ENCODE assay signal across 8 mouse cellular contexts in the genomic region with DNA sequence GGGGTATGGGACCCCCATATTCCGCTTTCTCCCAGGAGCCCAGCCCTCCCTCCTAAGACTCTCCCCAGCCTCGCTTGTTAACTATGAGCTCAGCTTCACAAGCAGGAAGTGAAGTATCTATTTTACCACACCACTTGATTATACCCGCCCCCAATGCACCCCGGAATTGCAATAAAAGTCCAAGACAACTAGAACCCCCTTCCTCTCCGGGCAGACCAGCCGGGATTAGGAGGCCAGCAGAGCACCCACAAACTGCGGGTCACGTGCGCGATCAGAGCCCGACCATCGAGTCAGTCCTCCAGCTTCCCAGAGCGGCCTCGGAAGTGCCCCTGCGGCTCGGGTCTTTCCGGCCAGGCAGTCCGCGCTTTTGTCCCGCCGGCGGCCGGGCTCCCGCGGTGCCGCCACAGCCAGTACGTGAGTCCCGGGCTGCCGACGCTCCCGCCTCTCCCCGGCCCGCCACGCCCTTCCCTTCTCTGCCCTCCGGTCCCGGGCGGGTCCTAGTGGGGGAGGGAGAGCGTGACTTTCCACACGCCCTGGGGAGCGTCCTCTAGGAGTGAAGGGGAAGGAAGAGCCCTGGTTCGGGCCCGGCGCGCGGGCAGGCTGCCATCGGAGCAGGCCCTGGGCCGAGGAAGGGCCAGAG. TPM values are rescaled to one million over a fixed set of nuclear protein-coding genes. Genes with fewer than 3 reads are reported as not detected.
DNase-seq lines count a peak whose midpoint lies in the region; TF ChIP-seq lines count a peak whose summit lies in the region.

A gene (plus strand): TSS at position 164 of the 640 bp plus-strand sequence.

- intact Hi-C loops in gastrocnemius, adult 2 months (cut with DNase I), result loop anchor here (2.0 to 10.0 kb wide), 2 partner anchors 42 to 388 kb away; a partner anchor contains a TSS

- H3K4me3 ChIP-seq in gastrocnemius, adult 2 months, result peak within 1 kb of the TSS; percentile 87
- H3K4me3 ChIP-seq in megakaryocyte, embryonic 14.5 days (replicated peaks), result peak within 1 kb of the TSS; percentile 93

- no peaks in the 10 kb centered on the region for H3K27me3 ChIP-seq in megakaryocyte, embryonic 14.5 days (replicated peaks)

- H3K9me3 ChIP-seq in megakaryocyte, embryonic 14.5 days, result no peaks in the 10 kb centered on the region

- H3K27ac ChIP-seq in gastrocnemius, adult 2 months, result peak within 1 kb of the TSS; percentile 98

- no peak for TF ChIP-seq CTCF in gastrocnemius, adult 2 months (IDR thresholded peaks at IDR 0.05)

- peaks cover 31% of the 10 kb centered on the region for H3K36me3 ChIP-seq in megakaryocyte, embryonic 14.5 days (replicated peaks; ENCODE audit: low read length)

- peaks cover 53% of the 10 kb centered on the region for H3K4me1 ChIP-seq in megakaryocyte, embryonic 14.5 days

- DNase-seq in WW6 (ENCODE audit: low read depth, low spot score), result peak; percentile 86
- DNase-seq in cerebellum, postnatal 4 days (ENCODE audit: low spot score in 2 of 2), result peak; percentile 82 to 90
- peak; percentile 97 for DNase-seq in gastrocnemius, adult 2 months
- DNase-seq in hindlimb bud, embryonic 11.5 days (ENCODE audit: extremely low spot score, low read depth, low spot score), result peak; percentile 46
- DNase-seq in left cerebral cortex, adult 8-10 months (ENCODE audit: low spot score in 2 of 2), result peak; percentile 90
- peak; percentile 95 for DNase-seq in right cerebral cortex, postnatal 10 days (ENCODE audit: low spot score in 2 of 2)
- peak; percentile 93 for DNase-seq in urinary bladder, postnatal 25 days (ENCODE audit: low spot score)

RNA-seq across cellular contexts. Expression of the gene that starts here (rescaled TPM):
- 10 to 100 TPM; 25.8 to 32.6 TPM for total RNA-seq in gastrocnemius, adult 2 months (2021)
- total RNA-seq in left cerebral cortex, adult 8-10 months (2022), result 10 to 100 TPM; 64.1 to 83.4 (median 73.4) TPM
- 1.5 TPM in 1 of 2 replicates, not detected in the other for polyA plus RNA-seq in megakaryocyte, embryonic 14.5 days (2012; ENCODE audit: insufficient read depth, low replicate concordance)

Comparison
In these comparisons a context has a peak if more than half of its experiments do, and no peak if none do; other contexts are left out.
1. Peak in every context shown above with its lines: DNase-seq, H3K4me3 ChIP-seq and H3K27ac ChIP-seq.
2. DNase-seq: peak in every context shown above with its lines; median percentile 97 in gastrocnemius, adult 2 months; 95 in right cerebral cortex, postnatal 10 days; 93 in urinary bladder, postnatal 25 days; 90 in left cerebral cortex, adult 8-10 months; 86 in WW6; 86 in cerebellum, postnatal 4 days; 46 in hindlimb bud, embryonic 11.5 days.